Mouse (Mus musculus): ENCODE data around the gene Ripk1.

DNA sequence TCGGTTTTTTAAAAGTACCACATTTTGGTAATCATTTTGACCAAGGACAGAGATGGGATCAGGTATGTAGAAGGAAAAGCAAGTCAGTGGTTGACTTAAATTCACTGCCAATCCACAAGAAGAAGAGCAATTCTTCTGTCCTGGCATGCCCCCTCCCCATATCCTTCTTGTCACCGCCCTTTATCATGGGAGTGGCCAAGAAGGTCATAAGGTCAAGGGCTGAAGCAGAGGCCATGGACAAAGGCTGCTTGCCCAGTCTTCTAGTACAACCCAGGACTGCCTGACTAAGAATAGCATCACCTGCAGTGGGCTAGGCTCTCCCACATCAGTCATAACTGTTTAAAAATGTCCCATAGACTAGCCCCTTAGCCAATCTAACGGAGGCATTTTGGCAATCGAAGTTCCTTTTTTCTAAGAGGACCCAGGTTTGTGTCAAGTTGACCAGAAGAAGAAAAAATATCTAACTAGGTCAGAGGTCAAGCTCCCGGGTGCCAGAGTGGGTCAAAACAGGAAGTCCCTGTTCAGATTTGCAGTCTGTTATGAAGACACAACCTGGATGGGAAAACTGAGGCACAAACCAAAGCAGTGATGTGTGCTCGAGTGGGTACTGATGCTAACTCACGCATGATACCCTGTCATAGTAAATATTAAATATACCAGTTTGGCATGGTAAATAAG lies 41.7 kb downstream of the Ripk1 start:
- no peak for TF ChIP-seq POLR2A (IDR thresholded peaks at IDR 0.05; ENCODE audit: insufficient read depth, low read length)
- TF ChIP-seq CTCF (IDR thresholded peaks at IDR 0.05; ENCODE audit: low read depth, low read length), result no peak
- no peak for TF ChIP-seq EP300 (IDR thresholded peaks at IDR 0.05; ENCODE audit: insufficient read depth, low read depth, low read length)

Measured in ES-Bruce4 (cell line).